Mouse (Mus musculus) kidney, adult 2 months (tissue): ENCODE results near the gene Lef1. TPM values are rescaled to one million over a fixed set of nuclear protein-coding genes. Genes with fewer than 3 reads are reported as not detected.

ENCODE experiments used
- DNase-seq: peaks from one replicate; pipeline ENCODE4 v3.0.0; 2021
- H3K27ac ChIP-seq: fragments of 200-500 bp; 2 replicates; pipeline ENCODE4 v1.5.1; 2012; ENCODE audit warnings: low read depth, low read length, control low read depth, inconsistent platforms; ENCODE audit not compliant: insufficient read depth
- H3K27me3 ChIP-seq: fragments of 200-500 bp; replicated peaks from 2 replicates; pipeline ENCODE4 v1.6.1; 2012; ENCODE audit warnings: mild to moderate bottlenecking, moderate library complexity, low read length, inconsistent platforms; ENCODE audit not compliant: control insufficient read depth, insufficient read depth
- H3K36me3 ChIP-seq: fragments of 200-500 bp; 2 replicates; pipeline ENCODE4 v1.6.1; 2012; ENCODE audit warnings: mild to moderate bottlenecking, moderate library complexity, low read length, inconsistent platforms; ENCODE audit not compliant: control insufficient read depth, insufficient read depth
- H3K4me1 ChIP-seq: fragments of 200-500 bp; 2 replicates; pipeline ENCODE4 v1.6.1; 2011; ENCODE audit warnings: low read length; ENCODE audit not compliant: control insufficient read depth, insufficient read depth
- H3K4me3 ChIP-seq: fragments of 200-500 bp; 2 replicates; pipeline ENCODE4 v1.5.1; 2011; ENCODE audit warnings: mild to moderate bottlenecking, low read depth, low read length, control low read depth; ENCODE audit not compliant: insufficient read depth
- CTCF ChIP-seq: fragments of 200-500 bp; conservative IDR thresholded peaks from 2 replicates; pipeline ENCODE4 v1.5.1; 2011; ENCODE audit warnings: low read depth, mild to moderate bottlenecking, control low read depth, low read length, moderate library complexity, mixed read lengths; ENCODE audit not compliant: insufficient read depth, insufficient read length
- POLR2A ChIP-seq: fragments of 200-500 bp; IDR thresholded peaks from one replicate; pipeline ENCODE4 v1.6.1; 2011; ENCODE audit warnings: low read depth, low read length, control low read depth
- WGBS: fragments of 180-500 bp; shearing (Covaris S2); methylation state at CpG from one replicate; pipeline ENCODE4 v1.1.7; 2018; 5-methylcytosine and 5-hydroxymethylcytosine counted together
- polyA plus RNA-seq: library from polyadenylated mRNA; depleted of rRNA; stranded (reverse); fragments of >200 nt; gene quantifications from 2 replicates; pipeline ENCODE4 v1.2.3, GENCODE M21; 2012; rRNA removed

The Lef1 gene
- polyA plus RNA-seq: 2.3 and 8.4 TPM in 2 replicates

DNA sequence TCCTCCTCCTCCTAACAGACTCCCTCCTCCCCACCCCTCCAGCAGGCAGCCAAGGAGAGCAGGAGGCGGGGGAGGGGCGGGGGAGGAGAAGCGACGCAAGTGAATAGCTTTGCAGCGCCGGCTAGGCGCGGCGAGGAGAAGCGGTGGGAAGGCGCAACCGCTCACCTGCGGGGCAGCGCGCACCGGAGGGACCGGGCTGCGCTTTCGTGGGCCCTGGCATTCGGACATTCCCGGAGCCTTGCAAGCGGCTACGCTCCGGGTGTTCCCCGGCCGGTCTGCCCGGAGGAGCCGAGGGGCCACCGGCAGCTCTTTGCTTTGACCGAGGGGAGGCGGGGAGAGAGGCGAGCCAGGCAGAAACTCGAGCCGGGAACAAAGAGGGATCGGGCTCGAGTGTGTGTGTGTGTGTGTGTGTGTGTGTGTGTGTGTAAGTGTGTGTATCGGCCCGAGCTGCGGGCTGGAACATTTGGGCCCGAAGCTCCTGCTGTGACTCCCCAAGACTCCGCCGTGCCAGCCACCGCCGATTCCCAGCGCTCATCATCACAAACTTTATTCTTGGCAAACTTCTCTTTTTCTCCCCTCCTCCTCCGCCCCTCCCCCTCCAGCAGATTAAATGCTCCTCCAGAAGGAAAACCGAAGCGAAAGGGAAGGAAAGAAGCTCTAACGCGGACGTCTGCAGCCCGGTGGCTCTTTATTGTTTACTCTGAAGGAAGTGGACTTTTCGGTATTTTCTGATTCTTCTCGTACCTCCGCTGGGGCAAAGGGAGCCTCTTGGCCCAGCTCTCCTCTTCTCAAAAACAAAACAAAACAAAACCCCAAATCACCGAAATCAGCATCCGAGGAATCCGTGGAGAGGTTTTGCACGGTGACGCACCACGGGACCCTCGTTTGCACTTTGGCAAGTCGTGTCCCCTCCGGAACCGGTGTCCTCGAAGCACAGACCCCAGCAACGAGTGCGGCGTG lies at the start of gene Lef1:
Lef1 (plus strand) TSS at position 281 of the 960 bp plus-strand sequence.
- Histone ChIP-seq H3K4me3 (peak within 1 kb of the TSS; percentile 35), H3K4me1 (no peaks in the 10 kb centered on the region), H3K27ac (no peak within 1 kb of the TSS), H3K27me3 (peaks cover 20% of the 10 kb centered on the region), H3K36me3 (no peaks in the 10 kb centered on the region)
- DNase-seq: no peak
- no peak for TF ChIP-seq CTCF
- TF ChIP-seq POLR2A: no peak
- 1% methylated on average over 62 of the region's 69 CpGs for WGBS

- no peak overlapping the region for H3K27ac ChIP-seq
- WGBS: 90% methylated on average over 9 of the region's 9 CpGs
- no peaks in the 10 kb centered on the region for H3K4me1 ChIP-seq
- no peak overlapping the region for H3K4me3 ChIP-seq
- DNase-seq: no peak
- no peaks in the 10 kb centered on the region for H3K36me3 ChIP-seq
- no peak for TF ChIP-seq POLR2A
- 0 out of 2 replicates have a peak, but pooled peaks cover 1% of the 10 kb centered on the region for H3K27me3 ChIP-seq
These were observed 45.3 kb upstream of the Lef1 start for GRCm38 (mm10) chr3:131065001-131065400.

GRCm38 (mm10) chr3:131066171-131066570 lies 44.1 kb upstream of the Lef1 start:
- Histone ChIP-seq H3K27me3 (0 out of 2 replicates have a peak, but pooled peaks cover 1% of the 10 kb centered on the region), H3K4me3 (no peak overlapping the region), H3K36me3 (no peaks in the 10 kb centered on the region), H3K4me1 (no peaks in the 10 kb centered on the region), H3K27ac (no peak overlapping the region)
- 12% methylated on average over 8 of the region's 8 CpGs for WGBS
- peak; percentile 33 for DNase-seq
- TF ChIP-seq POLR2A (no peak), CTCF (no peak)

DNA sequence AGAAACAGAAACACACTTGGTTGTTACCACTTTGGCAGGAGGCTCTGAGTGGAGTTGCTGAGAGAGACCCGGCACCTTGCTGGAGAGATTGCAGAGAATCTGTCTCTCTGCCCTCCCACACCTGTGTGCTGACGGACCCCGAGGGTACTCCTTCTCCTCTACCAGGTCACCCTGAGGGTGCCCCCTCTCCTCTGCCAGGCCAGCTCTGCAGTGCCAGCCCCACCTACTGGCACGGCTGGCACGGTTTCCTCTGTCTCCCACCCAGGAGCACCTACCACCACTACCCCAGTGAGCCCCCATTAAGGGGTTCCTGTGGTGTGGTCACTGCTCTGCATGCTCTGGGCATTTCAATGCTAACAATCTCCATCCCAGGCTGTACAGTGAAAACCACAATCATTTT lies 42.3 kb upstream of the Lef1 start:
- Histone ChIP-seq H3K4me1 (no peaks in the 10 kb centered on the region), H3K36me3 (no peaks in the 10 kb centered on the region), H3K27ac (no peak overlapping the region), H3K4me3 (no peak overlapping the region), H3K27me3 (0 out of 2 replicates have a peak, but pooled peaks cover 1% of the 10 kb centered on the region)
- 72% methylated on average over 5 of the region's 5 CpGs for WGBS
- DNase-seq: no peak
- no peak for TF ChIP-seq POLR2A
- no peak for TF ChIP-seq CTCF

- 85% methylated on average over 7 of the region's 7 CpGs for WGBS
- no peak for TF ChIP-seq POLR2A
- TF ChIP-seq CTCF: no peak
These were observed 40.1 kb upstream of the Lef1 start for GRCm38 (mm10) chr3:131070210-131070609.

GRCm38 (mm10) chr3:131072661-131073060 lies 37.6 kb upstream of the Lef1 start:
- H3K36me3 ChIP-seq: no peaks in the 10 kb centered on the region
- no peak overlapping the region for H3K4me3 ChIP-seq
- no peaks in the 10 kb centered on the region; the same call in 1 of the 2 replicates for H3K27me3 ChIP-seq
- no peak overlapping the region for H3K27ac ChIP-seq
- no peaks in the 10 kb centered on the region for H3K4me1 ChIP-seq
- TF ChIP-seq POLR2A (no peak), CTCF (no peak)
- DNase-seq: no peak
- WGBS: 27% methylated on average over 4 of the region's 4 CpGs

More at GRCm38 (mm10) chr3:131070210-131070609, 40.1 kb upstream of the Lef1 start:
- H3K27ac ChIP-seq: no peak overlapping the region
- no peaks in the 10 kb centered on the region for H3K36me3 ChIP-seq
- no peak overlapping the region for H3K4me3 ChIP-seq
- no peaks in the 10 kb centered on the region for H3K27me3 ChIP-seq
- no peaks in the 10 kb centered on the region for H3K4me1 ChIP-seq
- no peak for DNase-seq

DNA sequence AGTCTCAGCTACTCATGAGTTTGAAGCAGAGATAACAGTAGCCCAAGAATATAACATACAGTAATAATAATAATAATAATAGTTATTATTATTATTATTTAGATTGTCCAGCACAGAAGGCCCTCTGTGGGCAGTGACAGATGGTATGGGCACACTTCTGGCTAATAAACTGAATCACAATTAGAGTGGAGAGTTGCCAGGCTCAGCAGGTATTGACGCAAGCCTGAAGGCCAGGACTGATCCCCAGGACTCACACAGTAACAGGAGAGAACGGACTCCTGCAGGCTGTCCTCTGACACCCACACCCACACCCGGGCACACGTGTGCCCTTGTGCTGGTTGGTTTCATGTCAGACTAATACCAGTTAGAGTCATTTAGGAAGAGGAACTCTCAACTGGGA lies 36.3 kb upstream of the Lef1 start:
- no peak for DNase-seq

More for the DNA sequence above, 36.3 kb upstream of the Lef1 start:
- no peak overlapping the region for H3K27ac ChIP-seq
- no peak overlapping the region for H3K4me3 ChIP-seq
- no peaks in the 10 kb centered on the region for H3K4me1 ChIP-seq
- no peaks in the 10 kb centered on the region for H3K36me3 ChIP-seq
- WGBS: 92% methylated on average over 4 of the region's 4 CpGs
- H3K27me3 ChIP-seq: no peaks in the 10 kb centered on the region; the same call in 1 of the 2 replicates
- TF ChIP-seq POLR2A (no peak), CTCF (no peak)
